Mouse (Mus musculus) cerebellum, adult 11 months (tissue): ENCODE data around the gene Fry.
A peak's percentile ranks its signal among the peaks of the same experiment; 100 is the strongest.

ENCODE experiments used
- DNase-seq: peaks from one replicate; pipeline ENCODE4 v3.0.0; 2022

Fry gene

GRCm38 (mm10) chr5:150118455-150119241, at the start of gene Fry:
TSS of gene Fry (plus strand) at chr5:150118645.
- DNase-seq, result peak; percentile 72

- DNase-seq, result no peak
Measured at GRCm38 (mm10) chr5:150070086-150070485, 48.4 kb upstream of the Fry start.

DNA sequence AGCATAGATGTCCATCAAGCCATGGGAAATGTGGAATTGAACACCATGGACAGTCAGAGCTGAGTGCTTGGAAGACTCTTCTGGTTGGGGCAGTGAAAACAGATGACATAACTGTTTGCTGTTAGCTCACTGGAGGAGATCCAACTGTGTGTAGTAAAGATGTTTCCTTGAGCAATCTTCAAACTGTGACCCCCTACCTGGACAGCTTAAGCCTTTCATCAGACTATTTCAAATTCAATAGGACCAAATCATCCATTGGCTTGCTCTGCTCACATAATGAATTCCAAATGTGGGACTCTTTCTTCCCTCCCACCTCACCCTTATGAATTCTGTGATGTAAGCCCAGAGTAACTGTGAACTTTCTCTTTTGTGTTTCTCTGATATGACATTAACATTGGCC, 46.7 kb upstream of the Fry start:
- DNase-seq, result no peak

DNA sequence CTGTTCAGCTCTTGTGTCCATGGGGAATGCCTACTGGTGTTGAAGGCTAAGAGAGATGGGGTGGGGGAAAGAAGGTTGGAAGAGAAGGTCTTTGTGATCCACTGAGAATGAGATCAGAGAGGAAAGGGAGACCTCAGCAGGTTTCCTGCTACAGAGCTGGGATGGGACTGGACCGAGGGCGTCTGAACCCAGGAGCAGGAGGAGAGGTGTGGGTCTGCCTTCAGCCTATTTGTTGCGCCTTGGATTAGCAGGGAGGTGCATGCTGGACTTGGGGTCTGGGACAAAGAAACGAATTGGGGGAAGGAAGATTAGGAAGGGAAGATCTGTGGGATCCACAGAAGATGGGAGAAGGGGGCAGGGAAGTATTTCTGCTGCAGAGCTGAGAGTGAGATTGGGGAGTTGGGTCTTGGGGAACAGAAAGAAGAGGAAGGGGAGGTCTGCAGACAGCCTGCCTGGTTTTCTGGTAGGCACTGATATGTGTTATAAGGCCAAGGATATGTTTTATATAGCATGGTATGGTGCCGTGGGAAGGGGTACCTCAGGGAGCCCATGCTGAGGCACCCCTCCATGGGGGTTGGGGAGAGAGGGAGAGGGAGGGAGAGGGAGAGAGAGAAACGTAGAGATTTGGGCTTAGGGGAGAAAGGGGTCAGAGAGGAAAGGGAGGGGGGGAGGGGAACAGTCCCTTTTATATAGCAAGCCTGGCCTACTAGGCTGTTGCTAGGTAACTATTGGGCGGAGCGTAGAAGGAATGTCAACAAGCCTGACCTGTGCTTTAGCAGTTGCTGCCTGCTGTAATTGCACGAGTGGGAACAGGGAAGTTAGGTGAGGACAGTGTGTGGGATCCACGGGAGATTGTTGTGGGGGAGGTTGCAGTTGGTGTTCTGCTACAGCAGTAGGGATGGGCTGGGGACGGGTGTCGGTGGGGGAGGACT, 38.3 kb upstream of the Fry start:
- no peak for DNase-seq

DNA sequence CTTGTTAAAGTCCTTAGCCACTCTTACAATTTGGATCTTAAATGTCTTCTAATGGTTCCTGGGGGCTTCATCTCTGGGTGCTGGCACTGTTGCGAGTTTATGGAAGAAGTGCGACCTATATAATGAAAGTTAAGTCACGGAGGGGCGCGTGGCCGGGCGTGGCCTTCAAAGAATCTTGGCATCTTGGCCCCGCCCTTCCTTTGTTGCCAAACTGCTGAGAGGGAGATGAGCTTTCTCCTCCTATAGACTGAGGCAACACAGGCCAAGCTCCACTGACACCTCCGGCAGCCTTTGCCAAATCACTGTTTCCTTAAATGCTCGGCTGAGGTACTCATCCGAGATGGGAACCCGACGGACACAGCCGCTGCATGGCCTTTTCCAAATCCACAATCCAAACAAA, 35.7 kb upstream of the Fry start:
- no peak for DNase-seq

DNA sequence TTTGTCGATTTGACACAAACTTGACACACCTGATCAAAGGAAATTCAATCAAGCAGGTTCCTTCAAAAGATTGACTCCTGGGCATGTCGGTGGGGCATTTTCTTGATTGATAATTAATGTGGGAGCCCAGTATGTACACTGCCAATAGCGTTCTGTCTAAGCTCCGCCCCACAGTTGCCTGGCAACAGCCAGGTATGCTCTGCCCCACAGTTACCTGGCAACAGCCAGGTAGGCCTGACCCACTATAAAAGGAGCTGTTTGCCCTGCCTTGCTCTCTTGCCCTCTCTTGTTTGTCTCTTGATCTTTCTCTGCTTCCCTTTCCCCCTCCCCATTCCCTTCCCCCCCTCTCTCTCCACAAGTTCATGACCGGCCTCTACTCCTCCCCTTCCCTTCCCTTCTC, 35.3 kb upstream of the Fry start:
- no peak for DNase-seq

DNA sequence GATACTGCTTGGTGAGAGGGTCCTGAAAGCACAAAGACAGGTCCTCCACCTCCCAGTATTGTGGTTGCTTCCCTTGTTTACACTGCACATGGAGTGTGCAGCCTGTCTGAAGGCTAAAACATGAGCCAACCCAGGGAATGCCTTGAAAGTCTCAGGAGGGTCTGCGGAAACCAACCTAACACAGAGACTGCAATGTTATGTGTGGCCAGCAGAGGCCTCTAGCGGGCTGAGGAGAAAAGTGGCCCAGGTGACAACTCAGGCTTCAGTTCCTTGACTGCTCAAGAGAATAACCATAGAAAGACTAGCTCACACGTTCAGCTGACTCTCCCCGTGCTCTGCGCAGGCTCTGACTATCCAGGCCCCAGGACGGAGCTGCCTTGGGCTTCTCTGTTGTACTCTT, 20.8 kb upstream of the Fry start:
- DNase-seq, result peak; percentile 23

- DNase-seq, result no peak
Measured at GRCm38 (mm10) chr5:150098754-150099153, 19.7 kb upstream of the Fry start.

DNA sequence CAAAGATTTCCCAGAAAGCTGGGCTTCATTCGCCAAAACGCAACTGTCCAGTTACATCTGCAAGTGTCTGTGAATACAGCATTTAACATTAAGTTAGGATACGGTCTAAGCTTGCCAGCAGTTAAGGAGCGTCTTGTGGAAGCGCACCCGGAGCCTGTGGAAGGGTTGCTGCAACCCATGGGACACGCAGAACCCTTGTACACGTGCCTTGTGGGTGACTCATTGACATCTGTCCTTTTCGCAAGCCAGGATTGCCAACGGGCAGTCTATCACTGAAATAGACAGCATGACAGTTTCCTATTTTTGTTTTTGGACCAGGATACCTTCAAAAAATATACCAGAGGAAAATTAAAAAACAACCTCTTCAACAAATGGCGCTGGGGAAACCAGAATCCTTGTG, 16.7 kb upstream of the Fry start:
- no peak for DNase-seq

DNA sequence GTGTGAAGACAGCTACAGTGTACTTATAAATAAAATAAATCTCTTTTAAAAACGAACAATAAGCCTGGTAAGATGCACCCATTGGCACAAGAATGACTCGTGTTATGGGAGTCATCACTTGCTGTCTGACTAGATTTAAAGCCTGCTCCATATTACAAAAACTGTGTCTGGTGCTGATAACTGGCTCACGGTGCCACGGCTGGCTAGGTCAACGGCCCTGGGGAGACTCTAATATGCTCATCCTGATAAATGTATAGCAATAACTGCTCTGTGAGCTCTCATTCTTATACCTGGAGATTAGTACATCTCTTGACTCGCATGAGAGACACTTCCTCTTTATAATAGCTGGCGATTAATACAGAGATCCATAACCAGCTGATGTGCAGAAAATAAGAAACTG, 12.1 kb upstream of the Fry start:
- no peak for DNase-seq

DNA sequence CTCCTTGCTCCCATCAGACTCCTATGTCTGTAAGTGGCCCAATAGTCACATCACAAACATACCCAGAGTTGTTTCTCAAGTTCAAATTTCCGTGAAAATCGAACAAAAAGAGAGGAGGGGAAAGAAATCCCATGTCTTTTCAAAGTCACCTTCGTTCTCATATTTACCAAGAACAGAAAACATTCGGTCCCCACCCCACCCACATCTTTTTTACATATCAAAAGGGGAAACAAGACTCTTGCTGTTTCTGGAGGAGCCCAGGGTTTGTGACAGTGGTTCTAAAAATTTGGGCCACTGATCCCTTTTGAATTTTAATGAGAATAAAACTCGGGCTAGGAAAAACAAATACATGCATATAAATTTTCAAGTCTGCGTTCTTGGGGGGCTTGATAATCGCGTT, 7.2 kb upstream of the Fry start:
- DNase-seq, result no peak

GRCm38 (mm10) chr5:150114007-150114406, 4.4 kb upstream of the Fry start:
- no peak for DNase-seq

DNA sequence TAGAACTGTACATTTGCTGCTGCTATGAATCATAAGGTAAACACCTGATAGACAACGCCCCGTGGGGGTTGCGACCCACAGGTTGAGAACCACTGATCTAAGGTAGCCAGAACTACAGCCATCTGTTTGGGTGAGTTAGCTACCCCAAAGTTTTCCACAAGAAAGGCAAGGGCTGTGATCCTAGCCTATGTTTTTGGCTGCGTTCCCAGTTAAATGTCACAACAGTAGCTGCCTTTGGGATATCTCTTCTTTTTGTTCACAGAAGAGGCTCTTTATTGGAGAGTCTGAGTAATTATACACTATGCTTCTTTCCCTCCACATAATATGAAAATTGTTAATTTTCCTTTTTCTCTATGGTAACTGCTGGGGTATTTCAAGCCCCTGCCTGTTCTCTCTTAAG, 3.7 kb upstream of the Fry start:
- no peak for DNase-seq

DNA sequence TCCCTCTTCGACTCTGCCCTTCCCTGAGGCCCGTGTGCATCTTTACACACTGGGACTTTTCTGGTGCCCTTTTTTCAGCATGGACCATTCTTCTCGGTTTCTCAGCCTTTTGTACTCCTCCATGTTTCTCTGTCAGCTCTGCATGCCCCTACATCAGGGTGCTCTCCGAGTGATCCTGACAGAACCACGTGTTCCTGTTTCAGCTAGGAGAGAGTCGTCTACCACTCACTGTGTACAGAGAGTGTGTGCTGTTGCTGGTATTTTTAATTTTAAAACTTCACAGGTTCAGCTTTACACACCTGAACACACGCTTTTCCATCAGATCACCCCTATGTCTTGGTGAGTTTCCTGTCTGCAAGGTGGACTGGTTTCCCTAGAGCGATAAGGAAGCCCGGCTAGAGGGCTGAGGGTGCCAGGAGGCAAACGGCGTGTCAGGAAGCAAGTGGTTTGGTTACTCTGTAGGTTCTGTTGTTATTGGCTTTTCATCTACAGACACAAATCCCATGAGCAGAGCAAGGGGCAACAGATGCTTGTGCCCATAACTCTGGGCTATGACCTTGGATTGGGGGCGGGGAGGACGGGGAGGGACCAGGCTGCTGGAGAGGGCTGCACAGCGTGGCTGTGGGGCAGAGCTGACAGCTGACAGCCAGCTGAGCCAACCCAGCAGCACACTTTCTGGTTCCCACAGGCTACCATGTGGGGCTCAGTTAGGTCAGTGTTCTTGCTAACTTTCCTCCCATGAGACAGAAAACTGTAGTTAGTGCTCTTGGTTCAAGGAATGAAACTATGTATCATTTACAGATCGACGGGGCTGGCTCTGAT, 3.0 kb upstream of the Fry start:
- DNase-seq, result no peak

DNA sequence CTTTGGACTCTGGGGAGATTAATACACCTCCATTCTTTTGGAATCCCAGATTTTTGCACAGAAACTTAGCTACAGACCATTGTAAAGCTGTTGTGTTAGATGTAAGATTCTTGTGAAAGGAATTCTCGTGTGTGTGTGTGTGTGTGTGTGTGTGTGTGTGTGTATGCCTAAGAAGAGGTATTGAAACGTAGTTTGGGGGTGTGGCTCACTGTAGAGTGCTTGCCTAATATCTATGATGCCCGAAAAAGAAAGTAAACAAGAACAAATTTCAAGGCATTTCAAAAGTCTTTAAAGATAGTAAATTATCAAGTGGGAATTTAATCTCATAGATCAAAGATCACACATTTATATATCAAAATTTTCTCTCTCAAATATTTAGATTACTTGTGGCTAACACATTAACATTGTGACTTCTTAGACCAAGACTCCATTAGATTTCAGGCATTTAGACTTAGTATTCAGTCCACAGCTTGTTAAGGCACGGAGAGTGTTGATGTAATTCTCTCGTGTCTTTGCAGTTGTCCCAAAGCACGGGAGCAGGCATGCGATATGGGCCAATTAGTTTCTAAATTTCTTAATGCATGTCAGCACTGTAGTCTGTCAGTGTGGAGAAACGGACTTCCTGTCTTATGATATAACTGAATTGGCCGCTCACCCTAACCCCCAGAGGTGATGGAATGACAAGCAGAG, 2.1 kb upstream of the Fry start:
- DNase-seq, result no peak

GRCm38 (mm10) chr5:150116906-150117216, 1.6 kb upstream of the Fry start:
- no peak for DNase-seq

DNA sequence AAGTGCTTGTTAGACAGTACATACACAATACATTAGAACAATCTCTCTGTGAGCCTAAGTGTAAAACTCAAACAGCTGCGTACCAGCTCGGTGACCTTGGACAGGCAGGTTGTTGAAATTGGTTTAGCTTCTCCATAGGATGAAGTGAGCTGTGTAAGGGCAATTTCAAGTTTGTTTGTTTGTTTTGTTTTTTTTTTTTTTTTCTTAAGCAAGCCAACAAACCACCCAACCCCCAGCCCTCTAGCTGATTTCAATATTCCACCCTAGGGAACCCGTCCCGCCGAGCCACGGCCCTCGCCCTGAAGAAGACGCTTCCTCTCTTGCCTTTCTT, 356 bp upstream of the Fry start:
- DNase-seq, result no peak

- DNase-seq, result peak; percentile 6
Measured at GRCm38 (mm10) chr5:150120676-150121075, 2.2 kb downstream of the Fry start.

DNA sequence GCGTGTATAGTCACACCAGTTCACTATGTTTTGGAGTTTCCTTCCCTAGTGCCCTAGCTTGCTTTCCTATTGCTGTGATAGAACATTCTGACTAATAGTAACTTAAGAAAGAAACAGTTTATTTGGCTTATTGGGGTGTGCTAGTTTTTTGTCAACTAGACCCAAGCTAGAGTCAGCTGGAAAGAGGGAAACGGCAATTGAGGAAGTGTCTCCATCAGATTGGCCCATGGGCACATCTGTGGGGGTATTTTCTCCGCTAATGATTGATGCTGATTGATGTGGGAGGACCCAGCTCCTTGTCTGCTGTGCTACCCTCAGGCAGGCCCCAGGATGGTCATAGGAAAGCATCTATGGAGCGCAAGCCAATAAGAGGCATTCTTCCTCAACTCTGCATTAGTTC, 3.6 kb downstream of the Fry start:
- DNase-seq, result no peak

- DNase-seq, result no peak
Measured at GRCm38 (mm10) chr5:150122571-150122970, 4.1 kb downstream of the Fry start.

GRCm38 (mm10) chr5:150125920-150126319, 7.5 kb downstream of the Fry start:
- no peak for DNase-seq

DNA sequence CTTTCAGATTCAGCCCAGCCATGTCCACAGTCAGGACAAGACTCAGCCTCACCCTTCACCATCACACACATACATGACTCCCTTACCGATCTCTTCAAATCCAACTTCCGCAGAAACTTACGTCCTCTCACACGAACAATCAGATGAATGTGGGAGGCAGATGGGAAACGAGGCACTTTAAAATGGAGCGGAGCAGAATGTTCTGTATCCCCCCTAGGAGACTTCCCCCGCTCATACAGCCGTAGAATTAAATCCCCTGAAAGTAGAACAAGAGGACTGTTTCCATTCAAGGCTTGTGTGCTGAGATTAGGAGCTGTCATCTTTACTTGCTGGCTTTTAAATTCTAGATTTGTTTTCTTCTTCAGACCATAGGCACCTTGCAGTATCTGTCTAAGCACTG, 10.0 kb downstream of the Fry start:
- DNase-seq, result no peak

GRCm38 (mm10) chr5:150130144-150130543, 11.7 kb downstream of the Fry start:
- no peak for DNase-seq
